Mouse (Mus musculus) embryonic facial prominence, embryonic 13.5 days (tissue): Measurements from ENCODE around the gene Mknk2. TPM values are rescaled to one million over a fixed set of nuclear protein-coding genes. Genes with fewer than 3 reads are reported as not detected.

Experiments used
- ATAC-seq: fragments of 200-750 bp; cut with Nextera tagmentation; 2 replicates; pipeline ENCODE4 v1.8.0; 2017; ENCODE audit warnings: low read depth; ENCODE audit not compliant: insufficient number of reproducible peaks, insufficient read depth, low FRiP score, low TSS enrichment
- H3K27ac ChIP-seq: fragments of 300-500 bp; sonication (generic); 2 replicates; pipeline ENCODE4 v1.5.1; 2015; ENCODE audit warnings: moderate library complexity, mild to moderate bottlenecking, inconsistent platforms
- H3K27me3 ChIP-seq: fragments of 300-500 bp; sonication (generic); 2 replicates; pipeline ENCODE4 v1.6.1; 2015; ENCODE audit warnings: mild to moderate bottlenecking, inconsistent platforms
- H3K36me3 ChIP-seq: fragments of 300-500 bp; sonication (generic); 2 replicates; pipeline ENCODE4 v1.6.1; 2015; ENCODE audit warnings: mild to moderate bottlenecking, inconsistent platforms
- H3K4me1 ChIP-seq: fragments of 300-500 bp; sonication (generic); 2 replicates; pipeline ENCODE4 v1.6.1; 2015; ENCODE audit warnings: inconsistent platforms
- H3K4me2 ChIP-seq: fragments of 300-500 bp; sonication (generic); 2 replicates; pipeline ENCODE4 v1.6.1; 2015; ENCODE audit warnings: moderate library complexity, mild to moderate bottlenecking, inconsistent platforms
- H3K4me3 ChIP-seq: fragments of 300-500 bp; sonication (generic); 2 replicates; pipeline ENCODE4 v1.5.1; 2015; ENCODE audit warnings: mild to moderate bottlenecking, inconsistent platforms
- H3K9ac ChIP-seq: fragments of 300-500 bp; sonication (generic); 2 replicates; pipeline ENCODE4 v1.6.1; 2015; ENCODE audit warnings: mild to moderate bottlenecking, inconsistent platforms
- H3K9me3 ChIP-seq: fragments of 300-500 bp; sonication (generic); 2 replicates; pipeline ENCODE4 v1.6.1; 2016; ENCODE audit warnings: inconsistent platforms
- WGBS: fragments of 180-500 bp; shearing (Covaris S2); methylation state at CpG from one replicate; pipeline ENCODE4 v1.1.7; 2015; ENCODE audit warnings: mixed read lengths; 5-methylcytosine and 5-hydroxymethylcytosine counted together
- polyA plus RNA-seq: library from polyadenylated mRNA; unstranded; fragments of >200 nt; fragmentation: Nextera tagmentation; extraction: Ambion mirVana; gene quantifications from 2 replicates; pipeline ENCODE4 v1.2.1, GENCODE M21; 2015

Mknk2 gene
- polyA plus RNA-seq, 1 experiment from 2014 or later = 86.3 TPM

- H3K36me3 ChIP-seq = peaks cover 8% of the 10 kb centered on the region; the same call in 1 of the 2 replicates
- no peak for ATAC-seq
- no peaks in the 10 kb centered on the region for H3K27me3 ChIP-seq
- H3K4me1 ChIP-seq = peaks cover 35% of the 10 kb centered on the region
- no peak overlapping the region for H3K9ac ChIP-seq
- H3K4me3 ChIP-seq = no peak overlapping the region
- H3K9me3 ChIP-seq = no peaks in the 10 kb centered on the region
- H3K27ac ChIP-seq = no peak overlapping the region
- 91% methylated on average over 4 of the region's 4 CpGs for whole genome bisulfite sequencing
- H3K4me2 ChIP-seq = no peak overlapping the region
These were observed 52.1 kb downstream of the Mknk2 start for GRCm38 (mm10) chr10:80625764-80626163.

DNA sequence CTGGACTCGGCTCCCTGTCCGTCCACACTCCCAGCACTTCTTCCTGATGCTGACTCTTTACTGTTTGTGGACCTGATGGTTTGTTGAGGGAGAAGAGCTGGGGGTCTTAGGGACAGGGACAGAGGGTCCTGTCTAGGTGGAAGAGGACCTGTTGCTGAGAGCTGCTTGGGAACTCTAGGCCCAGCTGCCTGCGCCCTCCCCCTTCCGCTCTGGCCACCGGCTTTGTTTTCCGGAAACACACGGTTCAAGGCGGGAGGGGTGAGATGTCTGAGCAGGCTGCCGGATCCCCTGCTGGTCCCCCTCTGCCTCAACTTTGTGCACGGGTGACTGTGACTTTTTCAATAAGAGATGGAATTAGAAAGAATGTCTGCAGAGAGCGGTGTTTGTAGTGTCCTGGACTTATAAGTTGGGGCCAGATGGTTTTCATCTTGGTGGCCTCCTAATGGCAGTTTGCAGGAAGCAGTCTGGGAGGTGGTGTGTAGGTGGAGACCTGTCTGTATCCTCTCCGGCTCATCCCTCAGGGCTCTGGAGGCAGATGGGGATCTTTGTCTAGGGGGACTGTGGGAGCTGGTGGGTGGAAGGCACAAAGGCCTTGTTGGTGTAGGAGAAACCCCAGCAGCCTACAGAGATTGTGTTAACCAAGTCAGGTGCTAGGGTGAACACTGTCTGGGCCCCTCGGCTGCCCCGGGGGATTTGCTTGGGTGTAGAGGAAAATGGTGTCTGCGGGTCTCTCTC is 54.3 kb downstream of the Mknk2 start:
- Histone ChIP-seq H3K4me1 (peaks cover 35% of the 10 kb centered on the region), H3K4me3 (peak overlapping the region; percentile 86), H3K36me3 (0 out of 2 replicates have a peak, but pooled peaks cover 4% of the 10 kb centered on the region), H3K9ac (peak overlapping the region; percentile 91), H3K27ac (peak overlapping the region; percentile 87), H3K4me2 (peak overlapping the region; percentile 99), H3K27me3 (no peaks in the 10 kb centered on the region), H3K9me3 (no peaks in the 10 kb centered on the region)
- WGBS = 8% methylated on average over 15 of the region's 15 CpGs
- ATAC-seq = no peak

GRCm38 (mm10) chr10:80622661-80623456 is 55.1 kb downstream of the Mknk2 start, which contains the start of gene Csnk1g2:
Csnk1g2 (plus strand) TSS chr10:80622838.
- no peaks in the 10 kb centered on the region for H3K9me3 ChIP-seq
- peak within 1 kb of the TSS; percentile 99 for H3K4me2 ChIP-seq
- no peaks in the 10 kb centered on the region for H3K27me3 ChIP-seq
- ATAC-seq = peak; percentile 18; the same call in 1 of the 2 replicates
- H3K4me3 ChIP-seq = peak within 1 kb of the TSS; percentile 86
- peak within 1 kb of the TSS; percentile 94 for H3K27ac ChIP-seq
- H3K9ac ChIP-seq = peak within 1 kb of the TSS; percentile 91
- WGBS = under 1% methylated on average over 85 of the region's 85 CpGs
- 0 out of 2 replicates have a peak, but pooled peaks cover 4% of the 10 kb centered on the region for H3K36me3 ChIP-seq
- peaks cover 34% of the 10 kb centered on the region for H3K4me1 ChIP-seq

DNA sequence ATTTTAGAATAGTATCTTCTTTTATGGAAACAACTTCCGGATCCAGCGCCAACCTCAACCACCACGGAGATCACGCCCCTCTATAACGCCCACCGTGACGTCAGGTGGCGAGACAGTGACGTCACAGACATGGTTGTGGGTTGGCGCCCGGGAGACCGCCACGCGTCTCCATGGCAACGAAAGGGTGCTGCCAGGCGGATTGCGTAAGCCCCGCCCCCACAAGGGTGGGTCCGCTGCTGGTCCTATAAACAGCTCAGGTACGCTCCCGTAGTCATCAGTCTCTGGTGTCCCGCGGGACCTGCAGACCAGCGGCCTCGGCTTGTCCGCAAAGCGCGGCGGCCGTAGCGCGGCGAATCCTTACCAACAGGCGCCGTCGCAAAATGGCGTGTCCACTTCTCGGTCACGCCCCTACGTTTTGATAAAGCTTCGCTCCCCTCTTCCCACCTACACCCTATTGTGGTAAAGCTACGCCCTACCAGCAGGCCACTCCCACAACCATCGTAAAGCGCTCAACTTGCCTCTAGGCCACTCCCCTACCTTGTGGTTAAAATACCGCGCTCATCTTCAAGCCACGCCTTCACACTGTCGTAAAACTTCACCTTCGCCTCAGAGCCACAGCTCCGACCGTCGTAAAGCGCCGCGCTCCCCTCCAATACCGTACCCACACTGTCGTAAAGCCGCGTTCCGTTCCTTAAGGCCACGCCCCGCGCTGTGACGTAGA is 55.8 kb downstream of the Mknk2 start:
- Histone ChIP-seq H3K27ac (peak overlapping the region; percentile 94), H3K4me2 (peak overlapping the region; percentile 99), H3K27me3 (no peaks in the 10 kb centered on the region), H3K4me1 (peaks cover 30% of the 10 kb centered on the region), H3K9ac (peak overlapping the region; percentile 91), H3K9me3 (no peaks in the 10 kb centered on the region), H3K4me3 (peak overlapping the region; percentile 86), H3K36me3 (no peaks in the 10 kb centered on the region)
- under 1% methylated on average over 64 of the region's 64 CpGs for WGBS
- peak; percentile 95 for ATAC-seq

GRCm38 (mm10) chr10:80621690-80621939 is 56.3 kb downstream of the Mknk2 start:
- H3K4me1 ChIP-seq = peaks cover 30% of the 10 kb centered on the region

GRCm38 (mm10) chr10:80620796-80621689 is 56.9 kb downstream of the Mknk2 start:
- H3K27ac ChIP-seq = peak overlapping the region; percentile 94
- H3K4me2 ChIP-seq = peak overlapping the region; percentile 99
- ATAC-seq = no peak
- WGBS = 56% methylated on average over 16 of the region's 16 CpGs
- peaks cover 30% of the 10 kb centered on the region for H3K4me1 ChIP-seq
- peaks cover 6% of the 10 kb centered on the region for H3K36me3 ChIP-seq
- no peaks in the 10 kb centered on the region for H3K9me3 ChIP-seq
- H3K4me3 ChIP-seq = peak overlapping the region; percentile 86
- peak overlapping the region; percentile 69 for H3K9ac ChIP-seq
- H3K27me3 ChIP-seq = no peaks in the 10 kb centered on the region

More at GRCm38 (mm10) chr10:80621690-80621939, 56.3 kb downstream of the Mknk2 start:
- Histone ChIP-seq H3K9ac (peak overlapping the region; percentile 69), H3K4me3 (peak overlapping the region; percentile 86), H3K27me3 (no peaks in the 10 kb centered on the region), H3K27ac (peak overlapping the region; percentile 94), H3K9me3 (no peaks in the 10 kb centered on the region), H3K36me3 (peaks cover under 1% of the 10 kb centered on the region), H3K4me2 (peak overlapping the region; percentile 99)
- ATAC-seq = no peak
- 6% methylated on average over 9 of the region's 9 CpGs for WGBS

GRCm38 (mm10) chr10:80620365-80620764 is 57.5 kb downstream of the Mknk2 start:
- no peak for ATAC-seq
- Histone ChIP-seq H3K4me1 (peaks cover 29% of the 10 kb centered on the region), H3K27ac (no peak overlapping the region), H3K36me3 (peaks cover 13% of the 10 kb centered on the region), H3K9me3 (no peaks in the 10 kb centered on the region), H3K4me2 (no peak overlapping the region), H3K4me3 (no peak overlapping the region), H3K27me3 (no peaks in the 10 kb centered on the region), H3K9ac (no peak overlapping the region)
- 84% methylated on average over 9 of the region's 9 CpGs for WGBS

DNA sequence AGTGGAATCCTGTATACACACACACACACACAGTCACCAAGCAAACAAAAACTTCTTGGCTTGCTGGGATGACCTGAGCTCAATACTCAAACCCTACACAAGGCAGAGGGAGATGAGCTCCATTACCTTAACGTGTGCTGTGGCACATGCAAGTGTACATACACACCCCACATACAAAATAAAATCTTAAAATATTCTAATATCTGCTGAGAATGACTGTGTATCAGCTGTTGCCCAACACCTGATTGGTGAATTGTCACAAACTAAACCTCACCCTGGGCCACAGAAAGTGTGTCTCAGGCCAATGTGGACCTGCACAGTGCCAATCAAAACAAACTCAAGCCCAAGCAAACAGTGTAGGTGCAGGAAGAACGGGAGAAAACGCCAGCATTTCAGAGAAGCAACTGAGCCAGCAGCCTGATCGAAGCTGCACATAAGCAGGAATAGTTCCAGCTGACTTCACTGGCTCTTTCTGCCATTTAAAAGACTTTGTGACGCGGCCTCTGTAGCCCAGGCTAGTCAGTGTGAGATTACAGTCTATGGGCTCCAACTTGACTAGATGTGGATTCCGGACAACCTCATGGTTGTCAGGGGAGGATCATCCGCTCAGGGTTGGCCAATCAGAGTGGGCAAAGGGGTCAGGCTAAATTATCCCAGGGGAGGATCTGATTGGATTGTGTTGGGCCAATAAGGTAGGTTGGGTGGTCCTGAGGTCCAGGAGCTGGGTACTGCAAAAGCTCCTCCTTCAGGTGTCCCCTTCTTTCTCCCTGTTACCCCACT is 58.3 kb downstream of the Mknk2 start:
- 33% methylated on average over 8 of the region's 8 CpGs for WGBS
- no peak for ATAC-seq
- H3K9ac ChIP-seq = no peak overlapping the region
- no peak overlapping the region for H3K27ac ChIP-seq
- H3K4me3 ChIP-seq = no peak overlapping the region
- no peaks in the 10 kb centered on the region for H3K27me3 ChIP-seq
- peaks cover 22% of the 10 kb centered on the region for H3K4me1 ChIP-seq
- peaks cover 20% of the 10 kb centered on the region for H3K36me3 ChIP-seq
- no peak overlapping the region for H3K4me2 ChIP-seq
- H3K9me3 ChIP-seq = no peaks in the 10 kb centered on the region

GRCm38 (mm10) chr10:80618181-80618580 is 59.7 kb downstream of the Mknk2 start:
- peaks cover 34% of the 10 kb centered on the region for H3K36me3 ChIP-seq
- H3K4me2 ChIP-seq = no peak overlapping the region
- no peaks in the 10 kb centered on the region for H3K9me3 ChIP-seq
- no peak for ATAC-seq
- no peaks in the 10 kb centered on the region for H3K27me3 ChIP-seq
- peaks cover 7% of the 10 kb centered on the region for H3K4me1 ChIP-seq
- no peak overlapping the region for H3K9ac ChIP-seq
- WGBS = 71% methylated on average over 9 of the region's 9 CpGs
- no peak overlapping the region for H3K27ac ChIP-seq
- no peak overlapping the region for H3K4me3 ChIP-seq
